Mouse (Mus musculus) liver, adult (tissue): ENCODE measurements around the gene Vwf.

Experiments used
- GATA4 ChIP-seq: IDR thresholded peaks from 2 replicates; pipeline ENCODE4 v1.6.1; 2014; ENCODE audit warnings: mild to moderate bottlenecking, low read length; ENCODE audit not compliant: insufficient replicate concordance

Gene Vwf

DNA sequence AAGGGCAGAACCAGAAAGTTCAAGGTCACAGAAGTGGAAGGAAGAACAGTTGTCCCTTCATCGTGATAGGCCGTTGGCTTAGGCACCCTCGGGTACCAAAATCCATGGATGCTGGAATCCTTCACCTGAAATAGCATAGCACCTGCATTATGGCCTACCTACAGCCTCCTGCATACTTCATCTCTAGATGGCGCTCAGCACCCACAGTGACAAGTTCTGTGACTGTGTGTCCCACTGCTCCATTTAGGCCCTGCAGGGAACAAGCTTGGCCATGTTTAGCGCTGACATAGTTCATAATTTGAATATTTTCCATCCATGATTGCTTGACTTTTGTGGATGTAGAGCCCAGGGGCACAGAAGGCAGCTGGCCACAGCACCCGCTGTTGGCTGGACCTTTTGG is 62.5 kb downstream of the Vwf start:
- TF ChIP-seq GATA4: no peak

- no peak for TF ChIP-seq GATA4
These were observed 71.3 kb downstream of the Vwf start for GRCm38 (mm10) chr6:125617855-125618254.

DNA sequence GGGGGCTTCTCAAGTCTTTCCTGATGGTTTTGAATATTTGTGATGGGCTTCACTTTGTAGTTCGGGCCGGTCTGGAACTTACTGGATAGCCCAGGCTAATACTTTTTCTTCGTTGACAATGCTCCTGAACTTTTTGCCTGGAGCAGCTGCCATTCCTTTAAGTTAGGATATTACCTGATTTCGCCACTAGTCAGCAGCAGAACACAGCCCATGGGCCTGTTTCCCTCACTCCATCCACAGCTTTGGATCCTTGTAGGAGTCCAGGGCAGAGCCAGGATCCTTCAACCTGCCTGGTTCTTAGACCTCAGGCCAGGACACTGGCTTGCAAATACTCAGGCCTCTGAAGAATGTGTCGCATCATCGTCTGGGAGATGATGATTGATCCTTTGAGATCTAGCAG is 74.2 kb downstream of the Vwf start:
- no peak for TF ChIP-seq GATA4

- no peak for TF ChIP-seq GATA4
These were observed 75.9 kb downstream of the Vwf start for GRCm38 (mm10) chr6:125622434-125622833.

GRCm38 (mm10) chr6:125640486-125640885 is 93.9 kb downstream of the Vwf start:
- no peak for TF ChIP-seq GATA4

GRCm38 (mm10) chr6:125641146-125641545 is 94.6 kb downstream of the Vwf start:
- no peak for TF ChIP-seq GATA4

DNA sequence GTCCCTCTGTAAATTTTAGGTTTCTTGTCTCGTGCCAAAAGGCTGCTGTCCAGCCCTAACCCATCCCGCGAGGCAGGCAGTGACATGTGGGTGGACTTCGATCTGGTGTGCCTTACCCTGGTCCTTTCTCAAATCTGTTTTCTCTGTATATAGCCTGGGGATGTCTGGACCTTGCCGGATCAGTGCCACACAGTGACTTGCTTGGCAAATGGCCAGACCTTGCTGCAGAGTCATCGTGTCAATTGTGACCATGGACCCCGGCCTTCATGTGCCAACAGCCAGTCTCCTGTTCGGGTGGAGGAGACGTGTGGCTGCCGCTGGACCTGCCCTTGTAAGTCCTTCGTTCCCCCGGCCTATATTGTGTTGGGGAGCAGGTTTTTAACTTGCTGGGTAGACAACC is 102.4 kb downstream of the Vwf start:
- no peak for TF ChIP-seq GATA4

- no peak for TF ChIP-seq GATA4
These were observed 104.8 kb downstream of the Vwf start for GRCm38 (mm10) chr6:125651335-125651734.

- no peak for TF ChIP-seq GATA4
These were observed 106.8 kb downstream of the Vwf start for GRCm38 (mm10) chr6:125653416-125653815.

- TF ChIP-seq GATA4: no peak
These were observed 110.3 kb downstream of the Vwf start for GRCm38 (mm10) chr6:125656921-125657320.

GRCm38 (mm10) chr6:125657966-125658365 is 111.4 kb downstream of the Vwf start:
- no peak for TF ChIP-seq GATA4

DNA sequence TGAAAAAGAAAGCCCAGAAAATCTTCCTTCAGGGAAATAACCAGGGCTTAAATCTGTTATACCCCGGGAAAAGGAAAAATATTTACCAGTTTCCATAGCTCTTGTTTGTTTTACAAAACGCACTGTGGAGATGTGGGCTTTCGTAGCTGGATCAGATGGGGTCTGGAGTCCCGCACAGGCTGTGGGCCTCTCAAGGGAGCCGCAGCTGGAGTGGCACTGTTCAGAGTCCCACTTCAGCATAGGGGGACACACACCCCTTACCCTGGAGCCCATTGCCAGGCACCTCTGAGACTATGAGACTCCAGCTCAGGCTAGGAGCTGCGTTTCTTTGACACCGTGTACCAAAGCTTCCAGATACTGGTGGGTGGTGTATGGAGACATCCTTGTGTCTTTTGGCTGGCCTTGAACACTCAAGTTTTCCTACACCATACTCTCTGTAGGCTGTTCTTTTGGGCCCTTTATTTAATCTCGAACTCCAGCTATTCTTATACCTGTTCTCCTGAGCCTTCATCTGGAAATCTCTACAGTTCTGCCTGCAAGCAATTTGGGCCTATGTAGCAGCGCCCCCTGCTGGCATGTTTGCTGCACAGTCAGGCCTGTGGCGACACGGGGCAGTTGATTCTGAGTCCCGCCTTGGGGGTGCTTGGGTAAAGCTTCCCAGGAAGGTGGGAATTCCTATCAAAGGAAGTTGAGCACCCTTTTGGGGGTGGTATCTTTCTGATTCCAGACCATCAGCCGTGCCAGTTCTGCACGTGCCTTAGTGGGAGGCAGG is 114.7 kb downstream of the Vwf start:
- no peak for TF ChIP-seq GATA4

DNA sequence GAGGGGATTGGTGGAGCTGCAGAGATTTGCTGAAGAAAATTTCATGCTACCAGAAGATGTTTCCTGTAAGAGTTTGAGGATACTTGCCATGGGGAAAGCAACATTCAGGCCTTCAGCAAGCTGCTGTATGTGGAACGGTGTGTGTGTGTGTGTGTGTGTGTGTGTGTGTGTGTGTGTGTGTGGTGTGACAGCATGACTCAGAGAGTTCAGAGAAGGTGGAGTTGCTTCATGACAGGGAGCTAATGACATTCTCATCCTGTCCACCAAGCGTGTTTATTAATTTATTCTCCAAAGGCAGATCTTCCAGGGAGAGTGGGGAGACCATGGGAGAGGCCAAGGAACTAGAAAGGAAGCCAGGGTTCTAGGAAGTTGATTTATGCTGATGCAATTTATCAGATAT is 117.3 kb downstream of the Vwf start:
- TF ChIP-seq GATA4: no peak

DNA sequence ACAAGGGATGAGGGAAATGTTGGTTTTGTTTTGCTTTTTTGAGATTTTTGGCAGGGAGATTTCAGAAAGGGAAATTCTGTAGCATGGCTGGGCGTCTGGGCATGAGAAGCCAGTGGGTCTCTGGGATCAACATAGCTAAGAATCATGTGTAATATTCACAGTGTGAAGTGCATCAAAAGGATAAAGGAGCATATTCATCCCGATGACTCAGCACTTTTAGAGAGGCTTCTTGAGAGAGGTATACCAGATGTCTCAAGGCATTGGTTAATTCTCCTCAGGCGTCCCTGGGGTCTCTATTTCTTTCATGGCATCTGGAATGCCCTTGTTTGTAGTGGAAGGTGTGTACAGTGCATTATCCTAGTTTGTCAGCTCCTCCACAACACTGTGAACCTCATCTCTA is 125.3 kb downstream of the Vwf start:
- TF ChIP-seq GATA4: no peak

DNA sequence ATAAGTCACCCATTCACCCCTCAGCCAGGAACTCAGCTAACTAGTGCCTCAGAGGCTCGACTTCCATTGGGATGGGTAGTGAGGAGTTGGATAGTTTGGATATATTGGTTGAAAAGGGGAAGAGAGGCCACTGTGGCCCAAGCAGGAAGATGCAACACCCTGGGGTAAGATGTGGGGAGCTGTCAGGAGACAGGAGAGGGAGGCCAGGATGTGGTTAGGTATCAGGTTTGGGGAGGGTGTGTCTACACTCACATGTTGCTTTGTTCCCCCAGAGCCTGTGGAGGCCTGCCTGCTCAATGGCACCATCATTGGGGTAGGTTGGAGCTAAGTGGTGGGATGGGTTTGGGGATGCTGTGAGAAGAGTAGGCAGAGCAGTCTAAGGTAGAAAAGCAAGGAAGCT is 131.9 kb downstream of the Vwf start:
- TF ChIP-seq GATA4: no peak

- TF ChIP-seq GATA4: no peak
These were observed 134.0 kb downstream of the Vwf start for GRCm38 (mm10) chr6:125680613-125681012.

- TF ChIP-seq GATA4: no peak
These were observed 138.8 kb downstream of the Vwf start for GRCm38 (mm10) chr6:125685420-125685819.
